Mouse (Mus musculus) midbrain, embryonic 12.5 days (tissue): ENCODE measurements around the gene Gstp2. TPM values are rescaled to one million over a fixed set of nuclear protein-coding genes. Genes with fewer than 3 reads are reported as not detected.

Experiments used
- ATAC-seq: fragments of 200-750 bp; cut with Nextera tagmentation; 2 replicates; pipeline ENCODE4 v1.8.0; 2017; ENCODE audit warnings: low read depth, moderate TSS enrichment, moderate library complexity; ENCODE audit not compliant: low FRiP score
- H3K27ac ChIP-seq: fragments of 300-500 bp; sonication (generic); replicated peaks from 2 replicates; pipeline ENCODE4 v1.5.1; 2016; ENCODE audit warnings: mild to moderate bottlenecking
- H3K27me3 ChIP-seq: fragments of 300-500 bp; sonication (generic); 2 replicates; pipeline ENCODE4 v1.6.1; 2016; ENCODE audit warnings: mild to moderate bottlenecking
- H3K36me3 ChIP-seq: fragments of 300-500 bp; sonication (generic); 2 replicates; pipeline ENCODE4 v1.6.1; 2016
- H3K4me1 ChIP-seq: fragments of 300-500 bp; sonication (generic); 2 replicates; pipeline ENCODE4 v1.6.1; 2016
- H3K4me2 ChIP-seq: fragments of 300-500 bp; sonication (generic); replicated peaks from 2 replicates; pipeline ENCODE4 v1.6.1; 2016; ENCODE audit warnings: mild to moderate bottlenecking, moderate library complexity
- H3K4me3 ChIP-seq: fragments of 300-500 bp; sonication (generic); 2 replicates; pipeline ENCODE4 v1.5.1; 2016; ENCODE audit warnings: mild to moderate bottlenecking
- H3K9ac ChIP-seq: fragments of 300-500 bp; sonication (generic); replicated peaks from 2 replicates; pipeline ENCODE4 v1.6.1; 2016; ENCODE audit warnings: mild to moderate bottlenecking, moderate library complexity
- H3K9me3 ChIP-seq: fragments of 300-500 bp; sonication (generic); 2 replicates; pipeline ENCODE4 v1.6.1; 2016; ENCODE audit warnings: mild to moderate bottlenecking
- WGBS: fragments of 180-500 bp; shearing (Covaris S2); methylation state at CpG from one replicate; pipeline ENCODE4 v1.1.7; 2016; 5-methylcytosine and 5-hydroxymethylcytosine counted together
- polyA plus RNA-seq: library from polyadenylated mRNA; unstranded; fragments of >200 nt; fragmentation: Nextera tagmentation; extraction: Ambion mirVana; gene quantifications from 2 replicates; pipeline ENCODE4 v1.2.1, GENCODE M21; 2016

Gene Gstp2
- polyA plus RNA-seq, 1 experiment from 2014 or later, result 2.4 TPM

- no peak for ATAC-seq
- Histone ChIP-seq H3K4me2 (no peak overlapping the region), H3K36me3 (no peaks in the 10 kb centered on the region), H3K9me3 (no peaks in the 10 kb centered on the region), H3K4me3 (no peak overlapping the region), H3K27me3 (peaks cover 16% of the 10 kb centered on the region; the same call in 1 of the 2 replicates), H3K9ac (no peak overlapping the region), H3K4me1 (no peaks in the 10 kb centered on the region), H3K27ac (no peak overlapping the region)
- 35% methylated on average over 7 of the region's 8 CpGs for WGBS
These were observed 38.0 kb upstream of the Gstp2 start for GRCm38 (mm10) chr19:4083826-4084225.

GRCm38 (mm10) chr19:4083316-4083715 is 37.5 kb upstream of the Gstp2 start:
- Histone ChIP-seq H3K4me3 (no peak overlapping the region), H3K4me1 (no peaks in the 10 kb centered on the region), H3K9me3 (no peaks in the 10 kb centered on the region), H3K27me3 (peaks cover 16% of the 10 kb centered on the region; the same call in 1 of the 2 replicates), H3K36me3 (no peaks in the 10 kb centered on the region), H3K4me2 (no peak overlapping the region), H3K9ac (no peak overlapping the region), H3K27ac (no peak overlapping the region)
- 72% methylated on average over 7 of the region's 7 CpGs for WGBS
- ATAC-seq, result no peak

- no peaks in the 10 kb centered on the region for H3K4me1 ChIP-seq
- no peak overlapping the region for H3K27ac ChIP-seq
- no peak overlapping the region for H3K4me3 ChIP-seq
- 82% methylated on average over 11 of the region's 11 CpGs for WGBS
- H3K36me3 ChIP-seq, result no peaks in the 10 kb centered on the region
- H3K9ac ChIP-seq, result no peak overlapping the region
- peaks cover 16% of the 10 kb centered on the region; the same call in 1 of the 2 replicates for H3K27me3 ChIP-seq
- no peaks in the 10 kb centered on the region for H3K9me3 ChIP-seq
- no peak overlapping the region for H3K4me2 ChIP-seq
- ATAC-seq, result no peak
These were observed 36.6 kb upstream of the Gstp2 start for GRCm38 (mm10) chr19:4082219-4082965.

GRCm38 (mm10) chr19:4081394-4081793 is 35.6 kb upstream of the Gstp2 start, which contains the start of gene Cabp2:
Gene Cabp2 (plus strand): TSS chr19:4081578.
- H3K36me3 ChIP-seq, result no peaks in the 10 kb centered on the region
- H3K9ac ChIP-seq, result no peak within 1 kb of the TSS
- peaks cover 16% of the 10 kb centered on the region; the same call in 1 of the 2 replicates for H3K27me3 ChIP-seq
- 61% methylated on average over 3 of the region's 3 CpGs for WGBS
- H3K27ac ChIP-seq, result no peak within 1 kb of the TSS
- no peak within 1 kb of the TSS for H3K4me2 ChIP-seq
- ATAC-seq, result no peak
- no peaks in the 10 kb centered on the region for H3K9me3 ChIP-seq
- H3K4me3 ChIP-seq, result no peak within 1 kb of the TSS
- no peaks in the 10 kb centered on the region for H3K4me1 ChIP-seq

GRCm38 (mm10) chr19:4080511-4081009 is 34.7 kb upstream of the Gstp2 start:
- Histone ChIP-seq H3K36me3 (no peaks in the 10 kb centered on the region), H3K9me3 (no peaks in the 10 kb centered on the region), H3K4me3 (no peak overlapping the region), H3K4me1 (no peaks in the 10 kb centered on the region), H3K4me2 (no peak overlapping the region), H3K9ac (no peak overlapping the region), H3K27ac (no peak overlapping the region), H3K27me3 (peaks cover 16% of the 10 kb centered on the region; the same call in 1 of the 2 replicates)
- WGBS, result 71% methylated on average over 8 of the region's 8 CpGs
- no peak for ATAC-seq

GRCm38 (mm10) chr19:4079594-4079993 is 33.8 kb upstream of the Gstp2 start:
- Histone ChIP-seq H3K27me3 (peaks cover 16% of the 10 kb centered on the region; the same call in 1 of the 2 replicates), H3K4me3 (no peak overlapping the region), H3K9ac (no peak overlapping the region), H3K36me3 (no peaks in the 10 kb centered on the region), H3K4me2 (no peak overlapping the region), H3K4me1 (no peaks in the 10 kb centered on the region), H3K27ac (no peak overlapping the region), H3K9me3 (no peaks in the 10 kb centered on the region)
- ATAC-seq, result no peak
- WGBS, result 77% methylated on average over 1 of the region's 1 CpGs

- no peak overlapping the region for H3K9ac ChIP-seq
- no peaks in the 10 kb centered on the region for H3K36me3 ChIP-seq
- ATAC-seq, result no peak
- H3K4me3 ChIP-seq, result no peak overlapping the region
- H3K27me3 ChIP-seq, result 0 out of 2 replicates have a peak, but pooled peaks cover 2% of the 10 kb centered on the region
- no peak overlapping the region for H3K27ac ChIP-seq
- 69% methylated on average over 1 of the region's 1 CpGs for WGBS
- no peaks in the 10 kb centered on the region for H3K4me1 ChIP-seq
- no peaks in the 10 kb centered on the region for H3K9me3 ChIP-seq
- H3K4me2 ChIP-seq, result no peak overlapping the region
These were observed 29.7 kb upstream of the Gstp2 start for GRCm38 (mm10) chr19:4075531-4075930.

GRCm38 (mm10) chr19:4072706-4073424 is 27.0 kb upstream of the Gstp2 start:
- WGBS, result 86% methylated on average over 6 of the region's 6 CpGs
- Histone ChIP-seq H3K27ac (no peak overlapping the region), H3K4me3 (no peak overlapping the region), H3K27me3 (no peaks in the 10 kb centered on the region), H3K9ac (no peak overlapping the region), H3K9me3 (no peaks in the 10 kb centered on the region), H3K36me3 (no peaks in the 10 kb centered on the region), H3K4me1 (no peaks in the 10 kb centered on the region), H3K4me2 (no peak overlapping the region)
- no peak for ATAC-seq

- 92% methylated on average over 6 of the region's 6 CpGs for WGBS
- Histone ChIP-seq H3K4me3 (no peak overlapping the region), H3K9me3 (no peaks in the 10 kb centered on the region), H3K4me2 (no peak overlapping the region), H3K9ac (no peak overlapping the region), H3K36me3 (no peaks in the 10 kb centered on the region), H3K4me1 (no peaks in the 10 kb centered on the region), H3K27me3 (no peaks in the 10 kb centered on the region), H3K27ac (no peak overlapping the region)
- ATAC-seq, result no peak
These were observed 25.6 kb upstream of the Gstp2 start for GRCm38 (mm10) chr19:4071406-4071805.

- WGBS, result 87% methylated on average over 8 of the region's 8 CpGs
- Histone ChIP-seq H3K9me3 (no peaks in the 10 kb centered on the region), H3K4me1 (no peaks in the 10 kb centered on the region), H3K4me3 (no peak overlapping the region), H3K27me3 (no peaks in the 10 kb centered on the region), H3K36me3 (no peaks in the 10 kb centered on the region), H3K9ac (no peak overlapping the region), H3K27ac (no peak overlapping the region), H3K4me2 (no peak overlapping the region)
- no peak for ATAC-seq
These were observed 24.9 kb upstream of the Gstp2 start for GRCm38 (mm10) chr19:4070756-4071155.

- Histone ChIP-seq H3K4me3 (no peak overlapping the region), H3K36me3 (no peaks in the 10 kb centered on the region)
These were observed 24.5 kb upstream of the Gstp2 start for GRCm38 (mm10) chr19:4070311-4070710.

GRCm38 (mm10) chr19:4068717-4069410 is 23.0 kb upstream of the Gstp2 start:
- Histone ChIP-seq H3K9me3 (no peaks in the 10 kb centered on the region), H3K4me2 (no peak overlapping the region), H3K9ac (no peak overlapping the region), H3K36me3 (no peaks in the 10 kb centered on the region), H3K4me3 (no peak overlapping the region), H3K27me3 (no peaks in the 10 kb centered on the region), H3K27ac (no peak overlapping the region), H3K4me1 (no peaks in the 10 kb centered on the region)
- ATAC-seq, result no peak
- 59% methylated on average over 15 of the region's 15 CpGs for WGBS

More at GRCm38 (mm10) chr19:4070311-4070710, 24.5 kb upstream of the Gstp2 start:
- no peak overlapping the region for H3K4me2 ChIP-seq
- no peaks in the 10 kb centered on the region for H3K4me1 ChIP-seq
- ATAC-seq, result no peak
- H3K9ac ChIP-seq, result no peak overlapping the region
- no peak overlapping the region for H3K27ac ChIP-seq
- no peaks in the 10 kb centered on the region for H3K27me3 ChIP-seq
- WGBS, result 78% methylated on average over 15 of the region's 15 CpGs
- no peaks in the 10 kb centered on the region for H3K9me3 ChIP-seq
